Mouse (Mus musculus) left cerebral cortex, adult 18-20 months (tissue): Measurements from ENCODE around the gene Osbpl8. TPM values are rescaled to one million over a fixed set of nuclear protein-coding genes. Genes with fewer than 3 reads are reported as not detected.
"Not testable (repeated sequence)": the region's sequence is repeated elsewhere in the genome, so short reads cannot be mapped to it uniquely, and the experiment has no call there.

ENCODE experiments used
- DNase-seq, 2 experiments: peaks; one replicate each; pipeline ENCODE4 v3.0.0; 2021 to 2022; ENCODE audit warnings: low spot score in 2 of 2, mixed read lengths in 1 of 2
- total RNA-seq, 2 experiments: library from RNA; stranded (reverse); gene quantifications; 2 replicates each; pipeline ENCODE4 v1.2.3; 2021

The Osbpl8 gene
- total RNA-seq, 2 experiments from 2014 or later: 94.0 to 100.0 TPM

DNA sequence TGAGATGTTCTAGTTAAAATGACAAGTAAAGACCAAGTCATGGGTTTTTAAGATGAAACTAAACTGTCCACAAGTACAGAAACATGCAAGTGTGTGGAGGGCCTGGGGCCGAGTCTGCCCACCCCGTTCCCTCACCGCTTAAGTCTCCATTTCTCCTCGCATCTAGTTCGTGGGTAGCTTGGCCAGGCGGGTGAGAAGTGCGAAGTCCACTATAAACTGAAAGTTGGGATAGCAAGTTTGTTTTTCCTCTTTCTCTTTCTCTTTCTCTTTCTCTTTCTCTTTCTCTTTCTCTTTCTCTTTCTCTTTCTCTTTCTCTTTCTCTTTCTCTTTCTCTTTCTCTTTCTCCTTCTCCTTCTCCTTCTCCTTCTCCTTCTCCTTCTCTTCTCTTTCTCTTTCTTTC is 67.7 kb downstream of the Osbpl8 start:
- not testable (repeated sequence) for DNase-seq

- DNase-seq: no peak
Measured at GRCm38 (mm10) chr10:111233476-111234130, 69.1 kb downstream of the Osbpl8 start.

GRCm38 (mm10) chr10:111234450-111235288 is 70.1 kb downstream of the Osbpl8 start:
- no peak for DNase-seq

- no peak for DNase-seq
Measured at GRCm38 (mm10) chr10:111235289-111235570, 70.7 kb downstream of the Osbpl8 start.

- DNase-seq: no peak
Measured at GRCm38 (mm10) chr10:111237434-111237833, 72.9 kb downstream of the Osbpl8 start.

GRCm38 (mm10) chr10:111242677-111243076 is 78.1 kb downstream of the Osbpl8 start:
- no peak for DNase-seq

- DNase-seq: no peak
Measured at GRCm38 (mm10) chr10:111247609-111248008, 83.1 kb downstream of the Osbpl8 start.

DNA sequence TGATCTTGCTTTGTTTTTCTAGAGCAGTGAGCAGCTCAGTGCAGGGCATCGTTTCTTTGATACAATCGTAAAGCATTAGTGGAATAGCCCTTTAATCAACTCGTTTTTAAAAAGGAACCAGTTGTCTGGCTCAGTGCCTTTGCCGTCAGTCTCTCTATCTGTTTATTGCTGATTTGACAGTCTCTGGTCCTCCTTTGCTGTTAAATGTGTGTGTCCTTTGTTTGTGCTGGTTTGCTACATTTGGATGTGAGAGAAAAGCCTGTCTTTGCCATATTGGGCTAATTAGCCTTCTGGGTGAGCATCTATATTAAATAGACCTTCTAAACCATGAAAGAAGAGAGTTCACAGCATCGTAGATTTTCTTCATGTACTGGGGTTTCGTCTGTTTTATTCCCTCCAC is 83.6 kb downstream of the Osbpl8 start:
- DNase-seq: no peak

DNA sequence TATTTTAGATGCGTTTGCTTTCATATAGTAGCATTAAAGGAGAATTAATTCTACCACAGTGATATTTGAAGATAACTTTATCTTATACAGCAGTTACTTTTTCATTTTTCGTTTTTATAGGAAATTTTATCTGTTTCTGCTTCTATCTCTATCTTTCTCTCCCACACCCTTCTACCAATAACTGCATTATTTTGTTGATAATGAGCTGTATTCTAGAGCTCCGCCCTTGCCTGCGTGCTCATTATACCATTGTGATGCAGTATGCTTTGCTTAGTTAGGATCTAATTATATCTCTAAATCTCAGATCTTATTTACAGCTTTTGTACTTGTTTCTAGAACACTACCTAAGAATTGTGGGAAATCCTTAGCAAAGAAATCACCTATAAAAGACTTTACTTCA is 85.6 kb downstream of the Osbpl8 start:
- no peak for DNase-seq

DNA sequence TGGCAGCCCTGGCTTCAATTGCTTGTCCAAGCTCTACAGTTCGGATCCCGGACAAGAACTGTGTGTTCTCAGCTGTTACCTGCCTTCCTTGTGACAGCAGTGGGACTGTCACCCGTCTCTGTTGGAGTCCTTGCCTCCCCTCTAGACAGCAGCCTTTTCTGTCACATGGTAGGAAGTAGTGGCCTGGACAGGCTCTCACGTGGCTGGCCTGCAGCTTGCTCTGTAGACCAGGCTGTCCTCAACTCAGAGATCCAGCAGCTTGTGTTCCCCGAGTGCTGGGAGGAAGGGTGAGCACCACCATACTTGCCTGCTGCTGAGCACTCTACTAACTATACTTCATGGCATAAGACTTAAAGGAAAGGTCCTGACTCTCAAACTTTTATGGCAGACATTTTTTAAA is 87.1 kb downstream of the Osbpl8 start:
- no peak for DNase-seq

DNA sequence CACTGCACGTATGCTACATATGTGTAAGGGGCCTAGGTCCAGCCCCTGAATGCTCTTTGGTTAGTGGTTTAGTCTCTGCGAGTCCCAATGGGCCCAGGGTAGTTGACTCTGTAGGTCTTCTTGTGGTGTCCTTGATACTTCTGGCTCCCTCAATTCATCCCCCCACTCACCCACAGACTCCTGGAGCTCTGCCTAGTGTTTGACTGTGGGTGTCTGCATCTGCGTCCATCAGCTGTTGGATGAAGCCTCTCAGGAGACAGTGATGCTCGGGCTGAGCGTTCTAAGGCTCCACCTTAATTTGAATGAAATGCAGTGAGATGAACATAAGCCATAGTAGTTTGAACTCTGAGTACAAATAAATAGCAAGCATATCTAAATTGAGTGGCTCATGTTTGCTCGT is 90.7 kb downstream of the Osbpl8 start:
- DNase-seq: peak; percentile 51 to 69

DNA sequence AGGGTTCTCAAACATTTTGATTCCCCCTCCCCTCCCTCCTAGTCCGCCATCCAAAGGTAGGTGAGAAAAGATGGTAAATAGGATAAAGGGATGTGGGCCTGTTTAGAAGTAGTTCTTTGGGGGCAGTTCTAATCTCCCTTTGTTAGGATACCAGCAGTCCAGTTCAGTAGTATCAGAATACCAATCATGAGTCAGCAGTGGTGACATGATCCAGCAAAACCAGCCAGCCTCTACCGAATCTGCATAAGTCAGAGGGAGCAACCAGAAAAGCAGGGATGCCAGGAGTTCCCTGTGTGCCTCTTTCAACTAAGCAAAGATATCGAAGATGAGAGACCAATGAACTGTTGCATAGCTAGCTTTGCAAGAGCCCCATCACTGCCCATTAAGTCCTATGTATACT is 91.6 kb downstream of the Osbpl8 start:
- DNase-seq: no peak

DNA sequence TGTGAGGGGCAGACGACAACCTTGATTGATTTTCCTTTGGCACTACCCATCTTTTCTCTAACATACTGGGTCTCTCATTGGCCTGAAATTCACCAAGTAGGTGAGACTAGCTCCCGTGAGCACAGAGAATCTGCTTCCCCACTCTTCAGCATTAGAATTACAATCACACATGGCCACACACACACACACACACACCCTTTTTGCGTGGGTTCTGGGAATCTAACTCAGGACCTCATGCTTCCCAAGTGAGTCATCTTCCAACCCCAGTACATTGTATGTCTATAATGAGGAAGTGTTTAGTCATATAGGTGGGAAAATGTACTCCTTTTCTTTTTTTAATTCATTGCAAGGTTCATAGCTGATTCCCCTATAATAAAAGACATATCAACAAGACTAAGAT is 92.8 kb downstream of the Osbpl8 start:
- peak in 1 of 2 experiments; percentile 52 for DNase-seq

DNA sequence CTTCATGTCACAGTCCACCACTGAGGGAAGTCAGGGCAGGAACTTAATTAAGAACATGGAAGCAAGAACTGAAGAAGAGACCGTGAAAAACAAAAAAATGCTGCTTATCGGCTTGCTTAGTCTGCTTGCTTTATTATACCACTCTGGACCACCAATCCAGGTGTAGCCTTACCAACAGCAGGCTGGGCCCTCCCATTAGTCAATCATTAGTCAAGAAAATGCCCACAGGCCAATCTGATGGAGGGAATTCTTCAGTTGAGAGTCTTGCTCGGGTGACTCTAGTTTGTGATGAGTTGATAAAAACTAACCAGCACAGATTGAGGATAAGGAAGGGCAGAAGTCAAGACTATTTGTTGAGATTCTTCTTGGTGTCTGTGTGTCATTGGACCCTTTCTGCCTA is 93.7 kb downstream of the Osbpl8 start:
- no peak for DNase-seq

DNA sequence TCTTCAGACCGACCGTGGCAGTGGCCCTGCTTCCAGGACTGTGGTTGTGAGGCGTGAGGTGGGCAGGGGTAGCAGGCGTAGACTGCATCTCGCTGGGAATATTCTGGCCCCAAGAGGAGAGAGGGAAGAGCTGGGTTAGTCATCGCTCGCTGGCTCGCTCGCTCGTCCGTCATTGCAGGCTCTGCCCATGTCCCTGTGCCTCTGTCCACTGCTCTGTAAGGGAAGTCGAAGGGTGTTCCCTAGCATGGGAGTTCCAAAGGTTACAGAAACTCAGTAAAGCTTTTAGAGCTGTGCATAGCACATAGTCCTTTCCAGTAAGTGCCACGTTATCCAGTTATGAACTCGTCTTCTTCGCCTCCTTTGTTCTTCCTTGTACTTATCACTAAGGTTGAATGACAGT is 107.1 kb downstream of the Osbpl8 start:
- DNase-seq: no peak

- no peak for DNase-seq
Measured at GRCm38 (mm10) chr10:111272905-111273304, 108.4 kb downstream of the Osbpl8 start.

- no peak for DNase-seq
Measured at GRCm38 (mm10) chr10:111273463-111274088, 109.0 kb downstream of the Osbpl8 start.

- DNase-seq: no peak
Measured at GRCm38 (mm10) chr10:111275822-111276221, 111.3 kb downstream of the Osbpl8 start.

- DNase-seq: no peak
Measured at GRCm38 (mm10) chr10:111297631-111298030, 133.1 kb downstream of the Osbpl8 start.

DNA sequence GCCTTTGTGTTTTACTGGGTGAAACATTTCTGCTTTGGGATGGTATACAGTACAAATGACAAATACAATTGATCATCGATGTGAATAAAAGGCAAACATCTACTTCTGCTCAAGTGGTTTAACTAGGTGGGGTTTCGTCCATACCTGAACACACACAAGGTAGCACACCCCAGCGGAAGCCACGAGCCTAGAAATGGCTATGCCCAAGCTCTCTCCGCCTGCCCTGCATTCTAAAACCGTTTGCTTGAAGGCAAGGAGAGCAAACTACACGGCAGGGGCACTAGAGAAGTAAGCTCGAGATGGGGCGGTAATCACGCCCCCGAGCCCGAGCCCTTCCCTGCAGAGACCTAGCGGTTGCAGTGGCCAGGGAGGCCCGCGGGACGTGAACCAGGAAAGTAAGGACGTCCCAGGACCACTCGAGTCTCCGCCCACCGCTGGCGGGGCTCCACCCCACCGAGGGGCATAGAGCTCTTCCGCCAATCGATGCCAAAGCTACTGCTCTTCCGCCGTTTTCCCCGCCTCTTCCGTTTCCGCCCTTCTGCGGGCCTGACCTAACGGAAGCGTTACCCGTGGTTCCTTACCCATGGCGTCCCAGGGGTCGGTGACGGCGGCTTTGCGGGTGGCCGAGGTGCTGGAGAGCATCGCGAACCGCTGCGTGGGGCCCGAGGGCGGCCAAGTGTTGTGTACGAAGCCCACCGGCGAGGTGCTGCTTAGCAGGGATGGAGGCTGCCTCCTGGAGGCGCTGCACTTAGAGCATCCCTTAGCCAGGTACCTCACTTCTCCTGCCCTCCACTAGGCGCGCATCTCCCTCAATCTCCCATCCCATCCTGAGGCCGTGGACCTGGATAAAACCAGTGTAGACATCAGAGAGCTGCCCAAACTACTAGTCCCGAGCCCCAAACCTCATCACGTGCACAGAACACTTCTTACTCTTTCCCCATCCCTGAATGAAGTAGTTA is 133.9 kb downstream of the Osbpl8 start, which contains the start of gene Bbs10:
Bbs10 (plus strand) TSS at position 540 of the 959 bp plus-strand sequence.
- peak; percentile 94 to 95 for DNase-seq

GRCm38 (mm10) chr10:111299591-111299990 is 135.0 kb downstream of the Osbpl8 start:
- peak in 1 of 2 experiments; percentile 18 for DNase-seq
